Mouse (Mus musculus) CH12.LX (cell line): ENCODE measurements at regions not wholly inside any gene's neighbourhood (a gene's known extent, or its start where the extent isn't known, plus 50 kb on each side); places are given as distances from the start of the nearest gene placed in this dataset.

ENCODE experiments used
- CTCF ChIP-seq, 2 experiments: IDR thresholded peaks in 1 of 2; conservative IDR thresholded peaks in 1 of 2; 2 replicates each; pipeline ENCODE4 v1.5.1; 2011 to 2012; ENCODE audit warnings: low read depth in 2 of 2, low read length in 2 of 2, improper control_type of control experiment in 1 of 2, inconsistent platforms in 1 of 2, mild to moderate bottlenecking in 1 of 2, moderate library complexity in 1 of 2
- ELF1 ChIP-seq: IDR thresholded peaks from 2 replicates; pipeline ENCODE4 v1.6.1; 2014; ENCODE audit warnings: low read depth, mild to moderate bottlenecking, inconsistent platforms, low read length, improper control_type of control experiment
- JUND ChIP-seq: conservative IDR thresholded peaks from 2 replicates; pipeline ENCODE4 v1.6.1; 2011; ENCODE audit warnings: low read depth, low read length, improper control_type of control experiment
- NELFE ChIP-seq: IDR thresholded peaks from 2 replicates; pipeline ENCODE4 v1.6.1; 2011; ENCODE audit warnings: low read depth, low read length, improper control_type of control experiment
- NRF1 ChIP-seq: IDR thresholded peaks from 2 replicates; pipeline ENCODE4 v1.6.1; 2014; ENCODE audit warnings: low read depth, mild to moderate bottlenecking, inconsistent platforms, low read length, improper control_type of control experiment, moderate library complexity
- POLR2A ChIP-seq: IDR thresholded peaks from 2 replicates; pipeline ENCODE4 v1.6.1; 2011; ENCODE audit warnings: low read depth, mild to moderate bottlenecking, improper control_type of control experiment, low read length
- TCF12 ChIP-seq: IDR thresholded peaks from 2 replicates; pipeline ENCODE4 v1.6.1; 2014; ENCODE audit warnings: low read depth, mild to moderate bottlenecking, inconsistent platforms, low read length, improper control_type of control experiment

DNA sequence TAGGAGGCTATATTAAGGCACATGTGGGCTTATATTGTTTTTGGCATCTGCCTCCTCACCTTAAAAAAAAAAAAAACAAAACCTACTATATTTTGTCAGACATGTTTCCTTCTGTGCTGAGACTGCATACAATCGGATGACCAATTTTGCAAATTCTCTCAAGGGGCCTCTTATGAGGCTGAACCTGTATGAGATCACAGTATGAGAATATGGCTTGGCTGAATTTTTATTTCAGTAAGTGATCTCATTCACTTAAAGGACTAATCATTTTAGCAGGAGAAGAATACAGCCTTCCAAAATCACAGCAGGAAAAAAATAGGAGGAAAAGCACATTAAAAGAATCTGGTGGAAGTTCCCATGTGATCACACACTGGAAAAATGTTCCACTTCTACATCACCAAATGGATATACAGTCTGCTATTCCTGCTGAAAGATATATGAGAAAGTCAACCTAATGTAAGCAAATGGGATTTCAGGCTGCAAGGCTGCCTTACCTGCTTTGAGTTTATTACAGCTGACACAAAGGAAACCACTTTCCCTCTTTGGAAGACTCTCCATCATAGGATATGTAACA, 564.3 kb downstream of the Hdgfl1 start:
- no peak for TF ChIP-seq ELF1
- no peak for TF ChIP-seq JUND
- no peak for TF ChIP-seq NELFE
- no peak for TF ChIP-seq POLR2A
- TF ChIP-seq CTCF (conservative IDR thresholded peaks at IDR 0.05 in 1 of 2, IDR thresholded peaks at IDR 0.05 in 1 of 2; ENCODE audit: low read depth in 2 of 2, low read length in 2 of 2), result no peak
- no peak for TF ChIP-seq NRF1
- TF ChIP-seq TCF12, result no peak
